Mouse (Mus musculus): ENCODE measurements at regions not wholly inside any gene's neighbourhood (a gene's known extent, or its start where the extent isn't known, plus 50 kb on each side); places are given as distances from the start of the nearest gene placed in this dataset.
A peak's percentile ranks its signal among the peaks of the same experiment; 100 is the strongest.

GRCm38 (mm10) chr3:28183061-28183762, 79.8 kb upstream of the Tnik start:
- no peak for ATAC-seq (ENCODE audit: low FRiP score, low read depth)
- Histone ChIP-seq H3K4me1 (ENCODE audit: control insufficient read depth, insufficient read depth, low read length) (no peaks in the 10 kb centered on the region; the same call in 1 of the 2 replicates), H3K27me3 (ENCODE audit: control insufficient read depth, insufficient read depth, low read length) (no peaks in the 10 kb centered on the region), H3K4me2 (replicated peaks; ENCODE audit: low read depth, low read length, severe bottlenecking) (no peak overlapping the region), H3K9ac (ENCODE audit: low read depth, low read length, severe bottlenecking) (no peak overlapping the region), H3K9me3 (ENCODE audit: control insufficient read depth, low read length) (no peaks in the 10 kb centered on the region), H3K4me3 (replicated peaks; ENCODE audit: low read length) (no peak overlapping the region), H3K27ac (replicated peaks; ENCODE audit: low read depth, low read length) (no peak overlapping the region), H3K36me3 (ENCODE audit: control insufficient read depth, insufficient read depth, low read length) (no peaks in the 10 kb centered on the region)
- no peak for TF ChIP-seq POLR2A (IDR thresholded peaks at IDR 0.05; ENCODE audit: borderline replicate concordance, extremely low read depth, insufficient read depth, insufficient read length)
- no peak for DNase-seq (ENCODE audit: low spot score)
- 86% methylated on average over 5 of the region's 5 CpGs for WGBS

GRCm38 (mm10) chr3:28185518-28185917, 77.5 kb upstream of the Tnik start:
- DNase-seq (ENCODE audit: low spot score) (no peak), ATAC-seq (ENCODE audit: low FRiP score, low read depth) (no peak)
- H3K27ac ChIP-seq (replicated peaks; ENCODE audit: low read depth, low read length) = no peak overlapping the region
- WGBS = 27% methylated on average over 1 of the region's 1 CpGs
- H3K4me3 ChIP-seq (replicated peaks; ENCODE audit: low read length) = no peak overlapping the region
- no peaks in the 10 kb centered on the region for H3K27me3 ChIP-seq (ENCODE audit: control insufficient read depth, insufficient read depth, low read length)
- H3K36me3 ChIP-seq (ENCODE audit: control insufficient read depth, insufficient read depth, low read length) = no peaks in the 10 kb centered on the region
- H3K9me3 ChIP-seq (ENCODE audit: control insufficient read depth, low read length) = no peaks in the 10 kb centered on the region
- TF ChIP-seq POLR2A (IDR thresholded peaks at IDR 0.05; ENCODE audit: borderline replicate concordance, extremely low read depth, insufficient read depth, insufficient read length) = no peak
- no peaks in the 10 kb centered on the region; the same call in 1 of the 2 replicates for H3K4me1 ChIP-seq (ENCODE audit: control insufficient read depth, insufficient read depth, low read length)
- no peak overlapping the region for H3K9ac ChIP-seq (ENCODE audit: low read depth, low read length, severe bottlenecking)
- H3K4me2 ChIP-seq (replicated peaks; ENCODE audit: low read depth, low read length, severe bottlenecking) = no peak overlapping the region

GRCm38 (mm10) chr3:28185918-28186317, 77.1 kb upstream of the Tnik start:
- DNase-seq (ENCODE audit: low spot score) (no peak), ATAC-seq (ENCODE audit: low FRiP score, low read depth) (no peak; the same call in 1 of the 2 replicates)
- Histone ChIP-seq H3K27me3 (ENCODE audit: control insufficient read depth, insufficient read depth, low read length) (no peaks in the 10 kb centered on the region), H3K4me2 (replicated peaks; ENCODE audit: low read depth, low read length, severe bottlenecking) (no peak overlapping the region), H3K4me3 (replicated peaks; ENCODE audit: low read length) (no peak overlapping the region), H3K9ac (ENCODE audit: low read depth, low read length, severe bottlenecking) (no peak overlapping the region), H3K36me3 (ENCODE audit: control insufficient read depth, insufficient read depth, low read length) (no peaks in the 10 kb centered on the region), H3K4me1 (ENCODE audit: control insufficient read depth, insufficient read depth, low read length) (no peaks in the 10 kb centered on the region; the same call in 1 of the 2 replicates), H3K9me3 (ENCODE audit: control insufficient read depth, low read length) (no peaks in the 10 kb centered on the region), H3K27ac (replicated peaks; ENCODE audit: low read depth, low read length) (no peak overlapping the region)
- WGBS = 9% methylated on average over 2 of the region's 2 CpGs
- no peak for TF ChIP-seq POLR2A (IDR thresholded peaks at IDR 0.05; ENCODE audit: borderline replicate concordance, extremely low read depth, insufficient read depth, insufficient read length)

- no peak overlapping the region for H3K4me3 ChIP-seq (replicated peaks; ENCODE audit: low read length)
- H3K9me3 ChIP-seq (ENCODE audit: control insufficient read depth, low read length) = no peaks in the 10 kb centered on the region
- no peak overlapping the region for H3K27ac ChIP-seq (replicated peaks; ENCODE audit: low read depth, low read length)
- no peak overlapping the region for H3K4me2 ChIP-seq (replicated peaks; ENCODE audit: low read depth, low read length, severe bottlenecking)
- no peaks in the 10 kb centered on the region for H3K27me3 ChIP-seq (ENCODE audit: control insufficient read depth, insufficient read depth, low read length)
- DNase-seq (ENCODE audit: low spot score) (no peak), ATAC-seq (ENCODE audit: low FRiP score, low read depth) (peak; percentile 65)
- H3K9ac ChIP-seq (ENCODE audit: low read depth, low read length, severe bottlenecking) = no peak overlapping the region
- TF ChIP-seq POLR2A (IDR thresholded peaks at IDR 0.05; ENCODE audit: borderline replicate concordance, extremely low read depth, insufficient read depth, insufficient read length) = no peak
- no peaks in the 10 kb centered on the region for H3K36me3 ChIP-seq (ENCODE audit: control insufficient read depth, insufficient read depth, low read length)
- WGBS = 83% methylated on average over 2 of the region's 2 CpGs
- no peaks in the 10 kb centered on the region; the same call in 1 of the 2 replicates for H3K4me1 ChIP-seq (ENCODE audit: control insufficient read depth, insufficient read depth, low read length)
Observed at GRCm38 (mm10) chr3:28189371-28189770, 73.6 kb upstream of the Tnik start.

- Histone ChIP-seq H3K9me3 (ENCODE audit: control insufficient read depth, low read length) (no peaks in the 10 kb centered on the region), H3K27ac (replicated peaks; ENCODE audit: low read depth, low read length) (no peak overlapping the region), H3K9ac (ENCODE audit: low read depth, low read length, severe bottlenecking) (no peak overlapping the region), H3K36me3 (ENCODE audit: control insufficient read depth, insufficient read depth, low read length) (no peaks in the 10 kb centered on the region), H3K27me3 (ENCODE audit: control insufficient read depth, insufficient read depth, low read length) (no peaks in the 10 kb centered on the region), H3K4me2 (replicated peaks; ENCODE audit: low read depth, low read length, severe bottlenecking) (no peak overlapping the region), H3K4me1 (ENCODE audit: control insufficient read depth, insufficient read depth, low read length) (no peaks in the 10 kb centered on the region; the same call in 1 of the 2 replicates), H3K4me3 (replicated peaks; ENCODE audit: low read length) (no peak overlapping the region)
- WGBS = 82% methylated on average over 6 of the region's 6 CpGs
- DNase-seq (ENCODE audit: low spot score) (no peak), ATAC-seq (ENCODE audit: low FRiP score, low read depth) (no peak)
- no peak for TF ChIP-seq POLR2A (IDR thresholded peaks at IDR 0.05; ENCODE audit: borderline replicate concordance, extremely low read depth, insufficient read depth, insufficient read length)
Observed at GRCm38 (mm10) chr3:28190243-28190642, 72.8 kb upstream of the Tnik start.

Data from limb, embryonic 14.5 days (tissue).